Mouse (Mus musculus): ENCODE results near the gene Maged2. TPM values are rescaled to one million over a fixed set of nuclear protein-coding genes. Genes with fewer than 3 reads are reported as not detected.

The Maged2 gene
- total RNA-seq (2023), result 2.9 TPM

GRCm38 (mm10) chrX:150814139-150814469, at the start of gene Maged2:
TSS of gene Maged2 (minus strand) at chrX:150814345.

Other genes with a start within 250 kb of the Maged2 start
- 4.2 TPM for gene Pfkfb1, start 226.1 kb downstream of the Maged2 start, total RNA-seq (2023)
- 20.1 TPM for gene Apex2, start 224.5 kb downstream of the Maged2 start, total RNA-seq (2023)
- not detected for gene Tro, start 156.8 kb downstream of the Maged2 start, total RNA-seq (2023)
- 49.8 TPM for gene Gnl3l, start 203.0 kb upstream of the Maged2 start, total RNA-seq (2023)
- gene Fgd1, start 231.8 kb upstream of the Maged2 start, total RNA-seq (2023), result not detected